Mouse (Mus musculus) neural tube, embryonic 11.5 days (tissue): ENCODE data around the gene Llgl2. TPM values are rescaled to one million over a fixed set of nuclear protein-coding genes. Genes with fewer than 3 reads are reported as not detected.

ENCODE experiments used
- ATAC-seq: fragments of 200-750 bp; cut with Nextera tagmentation; 2 replicates; pipeline ENCODE4 v1.8.0; 2017; ENCODE audit warnings: moderate number of reproducible peaks, mild to moderate bottlenecking, moderate TSS enrichment, moderate library complexity; ENCODE audit not compliant: insufficient read depth, low FRiP score, low TSS enrichment
- DNase-seq: peaks from one replicate; pipeline ENCODE4 v3.0.0-alpha.2; 2015; ENCODE audit warnings: low spot score
- H3K27ac ChIP-seq: fragments of 300-500 bp; sonication (generic); 2 replicates; pipeline ENCODE4 v1.5.1; 2014; ENCODE audit warnings: low read depth, mild to moderate bottlenecking, low read length
- H3K27me3 ChIP-seq: fragments of 300-500 bp; sonication (generic); 2 replicates; pipeline ENCODE4 v1.6.1; 2014; ENCODE audit warnings: mild to moderate bottlenecking, low read length, mixed read lengths; ENCODE audit not compliant: control insufficient read depth, insufficient read depth
- H3K36me3 ChIP-seq: fragments of 300-500 bp; sonication (generic); 2 replicates; pipeline ENCODE4 v1.6.1; 2014; ENCODE audit warnings: mild to moderate bottlenecking, low read length, moderate library complexity, mixed read lengths; ENCODE audit not compliant: control insufficient read depth, insufficient read depth
- H3K4me1 ChIP-seq: fragments of 300-500 bp; sonication (generic); 2 replicates; pipeline ENCODE4 v1.6.1; 2014; ENCODE audit warnings: low read length, mixed read lengths; ENCODE audit not compliant: control insufficient read depth, insufficient read depth
- H3K4me2 ChIP-seq: fragments of 300-500 bp; sonication (generic); 2 replicates; pipeline ENCODE4 v1.6.1; 2014; ENCODE audit warnings: low read depth, mild to moderate bottlenecking, moderate library complexity
- H3K4me3 ChIP-seq: fragments of 300-500 bp; sonication (generic); 2 replicates; pipeline ENCODE4 v1.5.1; 2014; ENCODE audit warnings: low read depth, low read length
- H3K9ac ChIP-seq: fragments of 300-500 bp; sonication (generic); 2 replicates; pipeline ENCODE4 v1.6.1; 2014; ENCODE audit warnings: mild to moderate bottlenecking, low read length
- H3K9me3 ChIP-seq: fragments of 300-500 bp; sonication (generic); 2 replicates; pipeline ENCODE4 v1.6.1; 2016; ENCODE audit warnings: low read length; ENCODE audit not compliant: control insufficient read depth
- WGBS: fragments of 180-500 bp; shearing (Covaris S2); extraction: QIAGEN DNeasy Blood & Tissue Kit; methylation state at CpG from one replicate; pipeline ENCODE4 v1.1.7; 2014; 5-methylcytosine and 5-hydroxymethylcytosine counted together
- polyA plus RNA-seq: library from polyadenylated mRNA; unstranded; fragments of >200 nt; fragmentation: Nextera tagmentation; extraction: Ambion mirVana; gene quantifications from 2 replicates; pipeline ENCODE4 v1.2.1, GENCODE M21; 2014

Gene Llgl2
- polyA plus RNA-seq, 1 experiment from 2014 or later: 6.1 TPM

GRCm38 (mm10) chr11:115806154-115806553, 17.7 kb upstream of the Llgl2 start:
- H3K27me3 ChIP-seq: no peaks in the 10 kb centered on the region
- H3K9me3 ChIP-seq: no peaks in the 10 kb centered on the region
- H3K4me2 ChIP-seq: no peak overlapping the region
- no peak overlapping the region for H3K27ac ChIP-seq
- H3K4me1 ChIP-seq: peaks cover 15% of the 10 kb centered on the region
- peaks cover 28% of the 10 kb centered on the region for H3K36me3 ChIP-seq
- H3K9ac ChIP-seq: no peak overlapping the region
- DNase-seq (no peak), ATAC-seq (no peak)
- 96% methylated on average over 10 of the region's 10 CpGs for WGBS
- H3K4me3 ChIP-seq: no peak overlapping the region

- no peak for ATAC-seq
- WGBS: 74% methylated on average over 6 of the region's 6 CpGs
- Histone ChIP-seq H3K36me3 (peaks cover 22% of the 10 kb centered on the region), H3K27me3 (no peaks in the 10 kb centered on the region), H3K4me1 (peaks cover 24% of the 10 kb centered on the region), H3K9ac (peak overlapping the region; percentile 4; the same call in 1 of the 2 replicates), H3K4me3 (no peak overlapping the region), H3K9me3 (no peaks in the 10 kb centered on the region), H3K27ac (no peak overlapping the region), H3K4me2 (0 out of 2 replicates have a peak overlapping the region, but pooled peaks have one; percentile 3)
- no peak for DNase-seq
These were observed 16.5 kb upstream of the Llgl2 start for GRCm38 (mm10) chr11:115807306-115807705.

- Histone ChIP-seq H3K27ac (0 out of 2 replicates have a peak overlapping the region, but pooled peaks have one; percentile 27), H3K4me1 (peaks cover 30% of the 10 kb centered on the region), H3K4me2 (no peak overlapping the region), H3K36me3 (peaks cover 18% of the 10 kb centered on the region), H3K9ac (no peak overlapping the region; the same call in 1 of the 2 replicates), H3K4me3 (no peak overlapping the region), H3K9me3 (no peaks in the 10 kb centered on the region), H3K27me3 (no peaks in the 10 kb centered on the region)
- 62% methylated on average over 11 of the region's 11 CpGs for WGBS
- ATAC-seq (no peak), DNase-seq (no peak)
These were observed 15.9 kb upstream of the Llgl2 start for GRCm38 (mm10) chr11:115807971-115808370.

- DNase-seq (no peak), ATAC-seq (no peak)
- Histone ChIP-seq H3K9ac (peak overlapping the region; percentile 18; the same call in 1 of the 2 replicates), H3K36me3 (peaks cover 15% of the 10 kb centered on the region), H3K4me2 (no peak overlapping the region), H3K4me1 (peaks cover 30% of the 10 kb centered on the region), H3K9me3 (no peaks in the 10 kb centered on the region), H3K27ac (peak overlapping the region; percentile 39; the same call in 1 of the 2 replicates), H3K27me3 (no peaks in the 10 kb centered on the region), H3K4me3 (no peak overlapping the region)
- WGBS: 66% methylated on average over 10 of the region's 10 CpGs
These were observed 15.0 kb upstream of the Llgl2 start for GRCm38 (mm10) chr11:115808696-115809310.

GRCm38 (mm10) chr11:115809311-115809781, 14.5 kb upstream of the Llgl2 start:
- Histone ChIP-seq H3K4me1 (peaks cover 32% of the 10 kb centered on the region), H3K9ac (no peak overlapping the region; the same call in 1 of the 2 replicates), H3K27me3 (no peaks in the 10 kb centered on the region), H3K4me2 (no peak overlapping the region), H3K9me3 (no peaks in the 10 kb centered on the region), H3K36me3 (peaks cover 15% of the 10 kb centered on the region), H3K27ac (no peak overlapping the region), H3K4me3 (no peak overlapping the region)
- ATAC-seq (no peak), DNase-seq (no peak)
- WGBS: 78% methylated on average over 8 of the region's 8 CpGs

GRCm38 (mm10) chr11:115810377-115810776, 13.5 kb upstream of the Llgl2 start:
- no peak overlapping the region for H3K4me2 ChIP-seq
- 83% methylated on average over 14 of the region's 14 CpGs for WGBS
- peaks cover 12% of the 10 kb centered on the region for H3K36me3 ChIP-seq
- no peak overlapping the region; the same call in 1 of the 2 replicates for H3K4me3 ChIP-seq
- H3K27me3 ChIP-seq: no peaks in the 10 kb centered on the region
- H3K4me1 ChIP-seq: peaks cover 35% of the 10 kb centered on the region
- H3K9ac ChIP-seq: no peak overlapping the region
- H3K27ac ChIP-seq: no peak overlapping the region
- no peaks in the 10 kb centered on the region for H3K9me3 ChIP-seq
- no peak for DNase-seq
- ATAC-seq: no peak

GRCm38 (mm10) chr11:115811381-115812093, 12.3 kb upstream of the Llgl2 start:
- WGBS: 84% methylated on average over 20 of the region's 20 CpGs
- Histone ChIP-seq H3K4me1 (peaks cover 39% of the 10 kb centered on the region), H3K9ac (peak overlapping the region; percentile 85; the same call in 1 of the 2 replicates), H3K27ac (no peak overlapping the region), H3K27me3 (no peaks in the 10 kb centered on the region), H3K36me3 (peaks cover 9% of the 10 kb centered on the region), H3K4me2 (peak overlapping the region; percentile 95), H3K9me3 (no peaks in the 10 kb centered on the region), H3K4me3 (0 out of 2 replicates have a peak overlapping the region, but pooled peaks have one; percentile 91)
- DNase-seq: no peak
- ATAC-seq: no peak

- peak overlapping the region; percentile 95 for H3K4me2 ChIP-seq
- ATAC-seq (no peak), DNase-seq (no peak)
- H3K27ac ChIP-seq: no peak overlapping the region
- H3K9ac ChIP-seq: peak overlapping the region; percentile 85
- H3K9me3 ChIP-seq: no peaks in the 10 kb centered on the region
- H3K4me3 ChIP-seq: peak overlapping the region; percentile 91
- H3K27me3 ChIP-seq: no peaks in the 10 kb centered on the region
- H3K4me1 ChIP-seq: peaks cover 39% of the 10 kb centered on the region
- H3K36me3 ChIP-seq: peaks cover 5% of the 10 kb centered on the region
- 63% methylated on average over 7 of the region's 7 CpGs for WGBS
These were observed 11.8 kb upstream of the Llgl2 start for GRCm38 (mm10) chr11:115812095-115812494.
